In genomic region chr11:48798984-48799920, GRCm38 (mm10) we compare ENCODE assay signal across 8 mouse cellular contexts. TPM values are rescaled to one million over a fixed set of nuclear protein-coding genes. Genes with fewer than 3 reads are reported as not detected.
A peak's percentile ranks its signal among the peaks of the same experiment; 100 is the strongest.
DNase-seq lines count a peak whose midpoint lies in the region; ATAC-seq and TF ChIP-seq lines count a peak whose summit lies in the region.

No protein-coding gene starts in this region.

- H3K36me3 ChIP-seq in kidney, postnatal 0 days (ENCODE audit: insufficient read depth, low read length), result peaks cover 25% of the 10 kb centered on the region
- H3K36me3 ChIP-seq in hindbrain, embryonic 11.5 days (ENCODE audit: control insufficient read depth, insufficient read depth, low read length), result peaks cover 8% of the 10 kb centered on the region; the same call in 1 of the 2 replicates
- H3K36me3 ChIP-seq in midbrain, embryonic 11.5 days (ENCODE audit: control insufficient read depth, insufficient read depth, low read length), result peaks cover 27% of the 10 kb centered on the region

- H3K9me3 ChIP-seq in kidney, postnatal 0 days (replicated peaks; ENCODE audit: low read length), result no peaks in the 10 kb centered on the region
- H3K9me3 ChIP-seq in hindbrain, embryonic 11.5 days (ENCODE audit: control insufficient read depth, low read length), result no peaks in the 10 kb centered on the region
- no peaks in the 10 kb centered on the region for H3K9me3 ChIP-seq in midbrain, embryonic 11.5 days (ENCODE audit: control insufficient read depth, low read length)

- no peak for DNase-seq in kidney, postnatal 0 days (ENCODE audit: low spot score)
- DNase-seq in kidney, adult 11 months, result no peak
- no peak for DNase-seq in hindbrain, embryonic 11.5 days (ENCODE audit: low spot score)
- no peak for DNase-seq in midbrain, embryonic 11.5 days (ENCODE audit: low spot score, missing footprints)
- no peak for DNase-seq in retina, embryonic 14.5 days (ENCODE audit: low spot score)
- no peak for DNase-seq in layer of hippocampus, adult 9-10 months (ENCODE audit: low spot score)
- no peak for DNase-seq in spleen, postnatal 4 days (ENCODE audit: low spot score in 2 of 2)

- H3K4me1 ChIP-seq in kidney, postnatal 0 days (replicated peaks; ENCODE audit: insufficient read depth, low read length), result peaks cover 12% of the 10 kb centered on the region
- H3K4me1 ChIP-seq in bone marrow macrophage, adult 2 months (ENCODE audit: control insufficient read depth, insufficient read depth, low read length), result peaks cover 34% of the 10 kb centered on the region
- H3K4me1 ChIP-seq in hindbrain, embryonic 11.5 days (replicated peaks; ENCODE audit: control insufficient read depth, insufficient read depth, low read length), result peaks cover 9% of the 10 kb centered on the region
- H3K4me1 ChIP-seq in midbrain, embryonic 11.5 days (ENCODE audit: control insufficient read depth, insufficient read depth, low read length), result peaks cover 17% of the 10 kb centered on the region

- peak overlapping the region; percentile 93 for H3K4me2 ChIP-seq in kidney, postnatal 0 days (ENCODE audit: low read length)
- H3K4me2 ChIP-seq in hindbrain, embryonic 11.5 days (replicated peaks; ENCODE audit: low read depth, low read length), result peak overlapping the region; percentile 50
- H3K4me2 ChIP-seq in midbrain, embryonic 11.5 days, result peak overlapping the region; percentile 96

- H3K4me3 ChIP-seq in kidney, postnatal 0 days (replicated peaks; ENCODE audit: low read depth, low read length), result peak overlapping the region; percentile 87
- H3K4me3 ChIP-seq in bone marrow macrophage, adult 2 months (ENCODE audit: insufficient read depth, low read length), result peak overlapping the region; percentile 81
- peak overlapping the region; percentile 71 for H3K4me3 ChIP-seq in hindbrain, embryonic 11.5 days (ENCODE audit: low read depth, low read length)
- H3K4me3 ChIP-seq in midbrain, embryonic 11.5 days (ENCODE audit: low read depth, low read length), result peak overlapping the region; percentile 95

- H3K27ac ChIP-seq in kidney, postnatal 0 days, result peak overlapping the region; percentile 97
- H3K27ac ChIP-seq in bone marrow macrophage, adult 2 months (ENCODE audit: insufficient read depth, low read depth, low read length), result peak overlapping the region; percentile 93
- H3K27ac ChIP-seq in hindbrain, embryonic 11.5 days (ENCODE audit: low read depth, low read length), result peak overlapping the region; percentile 89
- H3K27ac ChIP-seq in midbrain, embryonic 11.5 days (ENCODE audit: low read depth, low read length), result peak overlapping the region; percentile 73

- TF ChIP-seq POLR2A in bone marrow macrophage, adult 2 months (IDR thresholded peaks at IDR 0.05; ENCODE audit: borderline replicate concordance, low read depth, low read length), result no peak; the same call in 1 of the 2 replicates

- 5% methylated on average over 18 of the region's 18 CpGs for whole genome bisulfite sequencing in kidney, postnatal 0 days
- WGBS in hindbrain, embryonic 11.5 days, result 9% methylated on average over 18 of the region's 18 CpGs
- 9% methylated on average over 18 of the region's 18 CpGs for WGBS in midbrain, embryonic 11.5 days

- no peak for TF ChIP-seq CTCF in kidney, postnatal 0 days (IDR thresholded peaks at IDR 0.05; ENCODE audit: low read depth)
- TF ChIP-seq CTCF in bone marrow macrophage, adult 2 months (IDR thresholded peaks at IDR 0.05; ENCODE audit: low read depth, low read length), result no peak

- no peaks in the 10 kb centered on the region for H3K27me3 ChIP-seq in kidney, postnatal 0 days (ENCODE audit: insufficient read depth, low read length)
- H3K27me3 ChIP-seq in hindbrain, embryonic 11.5 days (ENCODE audit: control insufficient read depth, insufficient read depth, low read length), result no peaks in the 10 kb centered on the region
- H3K27me3 ChIP-seq in midbrain, embryonic 11.5 days (ENCODE audit: control insufficient read depth, insufficient read depth, low read length), result no peaks in the 10 kb centered on the region

- peak overlapping the region; percentile 88 for H3K9ac ChIP-seq in kidney, postnatal 0 days (ENCODE audit: low read depth, low read length)
- peak overlapping the region; percentile 87 for H3K9ac ChIP-seq in hindbrain, embryonic 11.5 days (ENCODE audit: low read depth, low read length)
- H3K9ac ChIP-seq in midbrain, embryonic 11.5 days (ENCODE audit: low read length), result peak overlapping the region; percentile 95

- ATAC-seq in kidney, postnatal 0 days (replicated peaks; ENCODE audit: low FRiP score, low read depth), result no peak
- ATAC-seq in hindbrain, embryonic 11.5 days (ENCODE audit: low FRiP score), result peak; percentile 36
- peak; percentile 33 for ATAC-seq in midbrain, embryonic 11.5 days (ENCODE audit: low FRiP score)

RNA-seq across cellular contexts. Expression of gene Rack1, which starts 0.9 kb away (rescaled TPM):
- polyA plus RNA-seq in kidney, postnatal 0 days (2015; fragmentation: Nextera tagmentation; extraction: Ambion mirVana), result 732 and 795 TPM in 2 replicates
- polyA plus RNA-seq in bone marrow macrophage, adult 2 months (2012; ENCODE audit: insufficient read depth, insufficient read length, missing spikeins), result 1,563 and 1,726 TPM in 2 replicates
- polyA plus RNA-seq in hindbrain, embryonic 11.5 days (2014; fragmentation: Nextera tagmentation; extraction: Ambion mirVana), result 654 and 661 TPM in 2 replicates
- polyA plus RNA-seq in midbrain, embryonic 11.5 days (2014; fragmentation: Nextera tagmentation; extraction: Ambion mirVana), result 592 and 633 TPM in 2 replicates

RNA-seq across cellular contexts. Expression of gene Trim41, which starts 17.9 kb away (rescaled TPM):
- 5.2 and 5.3 TPM in 2 replicates for polyA plus RNA-seq in kidney, postnatal 0 days (2015; fragmentation: Nextera tagmentation; extraction: Ambion mirVana)
- 55.5 and 64.4 TPM in 2 replicates for polyA plus RNA-seq in bone marrow macrophage, adult 2 months (2012; ENCODE audit: insufficient read depth, insufficient read length, missing spikeins)
- 4.2 and 4.5 TPM in 2 replicates for polyA plus RNA-seq in hindbrain, embryonic 11.5 days (2014; fragmentation: Nextera tagmentation; extraction: Ambion mirVana)
- polyA plus RNA-seq in midbrain, embryonic 11.5 days (2014; fragmentation: Nextera tagmentation; extraction: Ambion mirVana), result 3.6 and 3.9 TPM in 2 replicates

RNA-seq across cellular contexts. Expression of gene Trim7, which starts 26.7 kb away (rescaled TPM):
- 10.2 and 10.5 TPM in 2 replicates for polyA plus RNA-seq in kidney, postnatal 0 days (2015; fragmentation: Nextera tagmentation; extraction: Ambion mirVana)
- polyA plus RNA-seq in bone marrow macrophage, adult 2 months (2012; ENCODE audit: insufficient read depth, insufficient read length, missing spikeins), result 1.0 and 1.1 TPM in 2 replicates
- 0.56 and 0.77 TPM in 2 replicates for polyA plus RNA-seq in hindbrain, embryonic 11.5 days (2014; fragmentation: Nextera tagmentation; extraction: Ambion mirVana)
- 0.40 and 0.73 TPM in 2 replicates for polyA plus RNA-seq in midbrain, embryonic 11.5 days (2014; fragmentation: Nextera tagmentation; extraction: Ambion mirVana)

RNA-seq across cellular contexts. Expression of gene Gm12184, which starts 27.2 kb away (rescaled TPM):
- polyA plus RNA-seq in kidney, postnatal 0 days (2015; fragmentation: Nextera tagmentation; extraction: Ambion mirVana), result 4.4 and 10.3 TPM in 2 replicates
- 4.8 and 11.3 TPM in 2 replicates for polyA plus RNA-seq in bone marrow macrophage, adult 2 months (2012; ENCODE audit: insufficient read depth, insufficient read length, missing spikeins)
- 5.8 and 7.4 TPM in 2 replicates for polyA plus RNA-seq in hindbrain, embryonic 11.5 days (2014; fragmentation: Nextera tagmentation; extraction: Ambion mirVana)
- 7.4 and 11.5 TPM in 2 replicates for polyA plus RNA-seq in midbrain, embryonic 11.5 days (2014; fragmentation: Nextera tagmentation; extraction: Ambion mirVana)
